Mouse (Mus musculus) embryo, embryonic 11.5 days (tissue): Measurements from ENCODE around the gene Cenpt.
"Not testable (repeated sequence)": the region's sequence is repeated elsewhere in the genome, so short reads cannot be mapped to it uniquely, and the experiment has no call there.

ENCODE experiments used
- DNase-seq: peaks from one replicate; pipeline ENCODE4 v3.0.0-alpha.2; 2012; ENCODE audit warnings: low read depth, low spot score

The Cenpt gene

DNA sequence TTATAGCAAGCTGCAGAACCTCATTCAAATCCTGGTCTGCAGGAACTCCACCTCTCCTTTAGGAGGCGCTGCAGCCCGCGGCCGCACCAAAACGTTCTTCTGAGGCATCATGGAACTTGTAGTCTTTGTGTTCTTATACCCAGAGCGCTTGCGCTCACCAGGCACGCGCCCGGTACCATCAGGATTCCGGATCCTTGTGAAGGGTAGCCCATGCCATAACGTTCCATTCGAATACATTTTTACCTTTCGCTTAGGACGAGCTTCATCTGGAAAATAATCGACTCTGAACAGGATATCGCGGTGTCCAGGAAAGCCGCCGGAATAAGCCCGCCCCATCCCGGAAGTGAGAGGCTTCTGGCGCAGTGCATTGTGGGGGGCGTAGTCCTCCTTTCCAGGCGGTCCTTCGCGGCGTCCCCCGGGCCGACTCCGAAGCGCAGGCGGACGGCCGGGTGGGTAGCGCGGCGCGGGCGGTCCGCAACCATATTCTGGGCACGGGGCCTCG lies 1.7 kb upstream of the Cenpt start, which contains the start of gene Thap11:
Thap11 (plus strand) TSS at position 418 of the 502 bp plus-strand sequence.
- DNase-seq, result peak; percentile 89

DNA sequence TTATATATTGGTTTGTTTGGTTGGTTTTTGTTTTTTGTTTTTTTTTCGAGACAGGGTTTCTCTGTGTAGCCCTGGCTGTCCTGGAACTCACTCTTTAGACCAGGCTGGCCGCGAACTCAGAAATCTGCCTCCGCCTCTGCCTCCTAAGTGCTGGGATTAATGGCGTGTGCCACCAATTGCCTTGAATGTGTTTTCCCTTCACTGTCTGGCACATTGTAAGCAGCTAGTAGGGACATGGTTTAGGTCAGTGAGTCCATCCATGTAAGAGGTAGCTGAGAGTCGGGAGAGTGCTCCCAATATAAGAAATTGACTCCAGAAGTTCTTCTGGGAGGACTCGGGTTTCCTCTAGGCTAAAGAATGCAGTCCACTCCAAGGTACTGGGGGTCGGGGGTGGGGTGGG lies 1.2 kb upstream of the Cenpt start:
- DNase-seq, result no peak

DNA sequence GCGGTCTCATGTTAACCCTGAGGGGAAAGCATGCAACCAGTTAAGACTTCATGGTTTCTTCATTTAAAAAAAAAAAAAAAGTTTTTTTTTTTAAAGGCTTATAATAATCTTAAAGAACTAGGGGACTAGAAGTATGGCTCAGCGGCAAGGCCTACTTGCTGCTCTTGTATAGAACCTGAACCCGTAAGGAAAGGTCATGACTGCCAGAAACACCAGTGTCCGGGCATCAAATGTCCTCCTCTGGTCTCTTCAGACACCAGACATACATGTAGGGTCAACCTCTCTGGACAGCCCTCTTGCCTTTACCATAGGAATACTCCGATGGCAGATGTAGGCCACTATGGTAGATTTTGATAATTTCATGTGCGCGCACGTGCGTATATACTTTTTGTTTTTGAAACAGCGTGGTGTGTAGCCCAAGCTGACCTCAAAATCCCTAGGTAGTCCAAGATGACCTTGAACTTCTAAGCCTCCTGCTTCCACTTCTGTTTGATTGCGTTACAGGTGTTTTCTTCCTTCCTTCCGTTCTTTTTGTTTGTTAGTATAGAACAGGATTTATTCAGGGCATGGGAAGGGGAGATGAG lies 840 bp downstream of the Cenpt start:
- DNase-seq, result no peak

DNA sequence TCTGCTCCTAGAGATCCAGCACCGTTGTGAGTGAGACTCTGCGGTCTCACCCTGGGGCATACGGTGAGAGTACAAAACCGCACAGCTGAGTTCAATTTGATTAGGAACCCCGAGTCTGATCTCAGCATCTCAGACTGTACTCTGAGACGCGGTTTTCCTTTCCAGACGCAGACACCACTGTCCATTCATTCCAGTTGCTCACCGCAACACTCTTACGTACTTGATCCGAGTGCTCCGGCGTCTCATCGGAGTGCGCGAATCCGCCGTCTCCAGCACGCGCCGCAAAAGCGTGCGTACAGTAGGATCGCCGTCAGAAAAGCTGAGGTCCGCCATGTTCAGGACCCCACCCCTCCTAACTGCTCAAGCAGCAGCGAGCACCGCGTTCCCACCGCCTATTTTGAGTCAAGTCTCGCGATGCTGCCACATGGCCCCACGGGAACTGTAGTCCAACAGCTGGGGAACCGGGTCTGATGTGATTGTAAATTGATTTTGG lies 1.4 kb downstream of the Cenpt start:
- DNase-seq, result peak; percentile 89

DNA sequence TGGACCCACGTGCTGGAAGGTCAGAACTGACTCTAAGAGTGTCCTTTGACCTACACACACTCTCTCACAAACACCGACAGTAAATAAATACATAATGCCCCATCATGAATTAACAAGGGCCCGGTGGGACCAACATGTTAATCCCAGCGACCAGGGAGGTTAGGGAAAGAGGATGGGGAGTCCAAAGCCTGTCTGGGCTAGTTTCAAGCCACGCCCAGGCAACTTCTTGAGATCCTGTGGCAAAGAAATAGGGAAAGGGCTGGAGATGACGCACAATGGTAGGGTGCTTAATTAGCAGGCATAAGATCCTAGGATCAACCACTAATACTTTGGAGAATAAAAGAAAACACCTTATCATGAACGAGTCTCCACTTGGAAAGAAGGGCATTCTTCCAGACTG lies 2.5 kb downstream of the Cenpt start:
- no peak for DNase-seq

DNA sequence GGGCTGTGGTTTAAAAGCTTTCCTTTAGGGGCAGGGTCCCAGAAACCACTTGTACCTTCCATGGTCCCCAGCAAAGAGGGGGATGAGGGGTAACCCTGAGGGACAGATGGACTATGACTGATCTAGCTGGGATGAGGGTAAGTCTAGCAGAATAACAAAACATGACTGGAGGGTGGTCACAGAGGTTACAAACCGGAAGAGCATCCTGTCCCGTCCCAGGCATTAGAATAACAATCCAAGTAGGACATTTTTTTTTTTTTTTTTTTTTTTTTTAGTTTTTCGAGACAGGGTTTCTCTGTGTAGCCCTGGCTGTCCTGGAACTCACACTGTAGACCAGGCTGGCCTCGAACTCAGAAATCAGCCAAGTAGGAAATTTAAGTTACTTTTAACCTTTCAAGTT lies 3.1 kb downstream of the Cenpt start:
- no peak for DNase-seq

DNA sequence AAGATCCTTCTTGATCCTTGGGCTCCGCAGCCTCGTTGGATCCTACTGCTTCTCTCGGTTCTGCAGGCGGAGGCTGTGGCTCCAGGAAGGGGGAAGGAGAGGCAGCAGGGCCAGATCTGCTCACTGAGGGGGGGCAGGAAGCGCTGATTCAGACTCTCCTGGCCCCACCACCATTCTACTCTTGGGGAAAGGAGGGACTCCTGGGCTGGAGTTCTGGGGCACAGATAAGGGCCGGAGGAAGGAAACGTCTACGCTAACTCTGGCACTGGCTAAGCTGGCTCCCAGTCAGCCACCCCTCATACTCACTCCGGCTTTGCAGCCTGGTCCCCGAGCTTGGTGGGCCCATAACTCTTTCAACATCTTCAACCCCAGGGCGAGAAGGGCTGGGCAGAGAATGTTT lies 6.4 kb downstream of the Cenpt start:
- DNase-seq, result no peak

DNA sequence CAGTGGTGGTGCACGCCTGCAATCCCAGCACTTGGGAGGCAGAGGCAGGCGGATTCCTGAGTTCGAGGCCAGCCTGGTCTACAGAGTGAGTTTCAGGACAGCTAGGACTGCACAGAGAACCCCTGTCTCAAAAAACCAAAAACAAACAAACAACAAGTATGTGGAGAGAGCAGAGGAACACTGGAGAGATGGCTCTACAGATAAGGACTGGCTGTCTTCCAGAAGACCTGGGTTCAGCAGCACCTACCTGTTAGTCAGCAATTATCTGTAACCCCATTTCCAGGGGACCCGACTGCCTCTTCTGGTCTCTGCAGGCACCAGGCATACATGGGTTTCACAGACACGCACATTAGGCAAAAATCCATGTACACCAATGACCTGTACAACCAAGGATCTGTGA lies 13.9 kb downstream of the Cenpt start:
- DNase-seq, result no peak

DNA sequence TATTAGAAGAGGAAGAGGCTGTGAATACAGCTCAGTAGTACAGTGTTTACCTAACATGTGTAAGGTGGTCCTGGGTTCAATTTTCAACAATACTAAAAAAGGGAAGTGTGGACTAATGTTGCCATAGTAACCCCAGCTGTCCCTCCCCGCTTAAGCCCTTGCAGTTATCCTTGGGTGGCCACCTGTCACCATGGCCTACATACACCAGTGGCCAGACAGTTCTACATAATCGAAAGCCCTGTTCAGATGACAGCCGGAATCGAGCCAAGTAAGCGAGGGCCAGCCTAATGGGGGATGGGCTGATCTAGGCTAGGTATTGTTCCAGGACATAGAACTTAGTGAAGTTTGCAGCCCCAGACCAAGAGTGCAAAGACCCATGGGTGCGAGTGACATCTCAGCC lies 16.1 kb downstream of the Cenpt start:
- no peak for DNase-seq

DNA sequence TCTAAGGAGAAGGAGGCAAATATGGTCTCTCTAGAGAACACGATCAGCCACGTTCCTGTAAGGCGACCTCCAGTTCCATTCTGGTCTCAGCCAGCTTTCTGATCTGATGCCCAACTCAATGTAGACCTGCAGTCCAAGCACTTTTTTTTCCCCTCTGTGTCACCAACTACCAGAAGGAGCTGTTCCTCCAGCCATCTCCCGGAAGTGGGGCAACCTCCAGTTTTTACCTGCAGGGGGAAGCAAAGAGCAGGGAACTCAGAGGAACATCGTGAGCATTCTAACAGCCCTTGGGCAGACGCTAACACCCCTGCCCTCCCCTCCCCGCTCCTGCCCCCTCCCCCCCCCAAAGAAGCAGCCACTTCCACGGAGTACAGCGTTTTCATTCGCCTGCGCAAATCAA lies 17.8 kb downstream of the Cenpt start:
- DNase-seq, result peak; percentile 26

DNA sequence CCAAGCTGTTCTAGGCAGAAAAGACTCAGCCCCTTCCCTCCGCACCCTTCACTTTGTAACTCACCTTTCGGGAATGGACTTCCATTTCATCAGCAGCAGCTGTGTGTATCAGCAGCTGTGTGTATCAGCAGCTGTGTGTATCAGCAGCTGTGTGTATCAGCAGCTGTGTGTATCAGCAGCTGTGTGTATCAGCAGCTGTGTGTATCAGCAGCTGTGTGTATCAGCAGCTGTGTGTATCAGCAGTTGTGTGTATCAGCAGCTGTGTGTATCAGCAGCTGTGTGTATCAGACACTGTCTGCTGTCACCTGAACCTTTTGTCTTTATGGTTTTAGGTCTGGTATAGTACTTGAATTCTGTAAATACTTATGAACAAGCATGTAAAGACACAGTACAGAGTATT lies 19.3 kb downstream of the Cenpt start:
- DNase-seq, result not testable (repeated sequence)

DNA sequence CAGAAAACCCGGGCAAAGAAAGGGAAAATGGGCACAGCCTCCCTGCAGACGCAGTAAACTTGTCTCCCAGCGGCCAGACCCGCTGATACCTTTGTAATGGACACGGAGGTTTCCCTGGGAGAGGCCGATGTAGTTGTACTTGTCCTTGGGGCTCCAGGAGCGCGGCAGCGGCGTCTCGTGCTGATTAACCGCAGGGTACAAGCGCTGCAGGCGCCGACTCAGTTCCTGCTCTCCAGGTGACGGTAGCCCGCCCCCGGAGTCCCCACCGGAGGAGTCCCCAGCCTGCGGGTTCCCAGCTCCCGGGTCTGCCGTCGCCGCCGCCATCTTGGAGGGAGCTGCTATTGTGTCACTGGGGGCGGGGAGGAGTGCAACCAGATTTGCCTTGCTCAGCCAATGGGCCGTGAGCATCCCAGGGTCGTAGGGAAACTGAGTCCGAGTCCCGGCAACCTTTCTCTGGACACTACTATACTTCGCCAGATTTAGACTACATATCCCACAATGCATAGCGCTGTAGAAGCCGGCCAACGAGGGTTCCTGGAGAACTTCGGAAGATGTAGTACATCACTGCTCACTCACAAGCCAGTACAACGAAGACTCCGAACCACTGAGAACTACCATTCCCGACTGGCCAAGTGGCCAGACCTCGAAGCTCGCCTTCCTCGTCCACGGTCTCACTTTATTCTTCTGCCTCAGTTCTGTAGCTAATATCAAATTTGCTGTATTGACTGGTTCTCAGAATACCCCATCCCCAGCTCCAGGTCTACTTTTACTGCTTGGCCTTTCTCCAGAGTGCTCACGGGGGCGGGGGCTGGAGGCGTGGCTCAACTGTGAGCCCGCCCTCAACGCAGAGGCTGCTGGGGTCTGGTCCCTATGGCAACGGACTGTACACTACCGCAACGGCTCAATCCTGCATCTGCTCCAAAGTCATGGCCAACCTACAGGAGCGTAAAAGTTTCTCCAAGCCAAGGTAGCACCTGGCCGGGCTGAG lies 25.9 kb downstream of the Cenpt start, which contains the start of the genes Ranbp10 and Tsnaxip1:
Ranbp10 (minus strand) TSS at position 490 of the 988 bp plus-strand sequence.
Tsnaxip1 (plus strand) TSS at position 871 of the 988 bp plus-strand sequence.
- DNase-seq, result peak; percentile 98

DNA sequence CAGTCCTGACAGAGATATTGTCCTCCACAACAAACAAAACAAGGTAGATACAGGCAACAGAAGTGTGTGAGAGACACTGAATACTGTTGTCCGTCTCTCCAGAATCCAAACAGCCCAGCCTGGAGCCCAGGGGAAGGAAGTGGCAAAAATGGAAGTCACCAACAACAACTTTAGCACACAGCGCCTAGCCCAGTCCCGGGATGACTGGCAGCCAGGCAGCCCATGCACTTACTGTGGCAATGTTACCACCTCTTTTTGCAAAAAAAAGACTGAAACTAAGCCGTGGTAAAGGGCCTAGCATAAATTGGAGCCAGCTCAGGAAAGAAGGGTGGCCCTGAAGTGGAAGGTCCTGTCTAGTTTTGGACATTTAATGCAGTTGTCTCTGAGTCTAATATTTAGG lies 26.7 kb downstream of the Cenpt start:
- no peak for DNase-seq

DNA sequence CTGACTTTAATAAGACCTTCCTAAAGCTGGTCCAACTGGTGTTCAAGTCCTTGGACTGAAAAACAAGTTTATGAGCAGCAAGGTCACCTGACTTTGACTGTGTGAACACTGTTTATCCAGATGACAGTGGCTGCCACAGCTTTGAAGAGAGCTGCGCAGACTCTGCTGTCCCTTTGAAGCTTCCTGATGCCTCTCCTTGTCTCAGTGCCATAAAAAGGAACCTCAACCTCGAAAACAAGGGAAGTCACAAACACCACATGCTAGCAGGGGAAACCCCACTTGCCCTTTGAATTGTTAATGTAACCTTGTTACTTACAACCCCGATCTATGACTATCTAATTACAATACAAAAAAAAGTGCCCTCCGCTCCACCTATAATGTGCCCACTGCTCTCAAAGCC lies 27.6 kb downstream of the Cenpt start:
- DNase-seq, result no peak

DNA sequence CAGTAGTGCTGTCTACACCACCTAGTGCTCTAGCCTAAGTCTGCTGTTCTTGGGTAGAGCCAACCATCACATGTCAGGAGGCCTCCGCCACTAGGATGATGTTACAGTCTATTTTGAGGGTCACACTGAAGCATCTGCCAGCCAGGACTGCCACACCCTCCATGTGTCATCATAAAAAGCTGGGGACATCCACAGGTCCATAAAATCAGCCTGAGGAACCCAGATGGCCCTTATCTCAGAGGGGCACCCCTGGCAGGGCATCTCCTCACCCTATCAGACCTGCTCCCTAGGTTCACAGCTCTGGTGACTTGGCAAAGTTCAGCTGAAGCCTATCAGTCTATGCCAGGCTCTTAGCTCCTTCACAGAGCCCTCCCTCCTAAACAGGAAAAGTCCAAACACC lies 32.2 kb downstream of the Cenpt start:
- DNase-seq, result no peak

DNA sequence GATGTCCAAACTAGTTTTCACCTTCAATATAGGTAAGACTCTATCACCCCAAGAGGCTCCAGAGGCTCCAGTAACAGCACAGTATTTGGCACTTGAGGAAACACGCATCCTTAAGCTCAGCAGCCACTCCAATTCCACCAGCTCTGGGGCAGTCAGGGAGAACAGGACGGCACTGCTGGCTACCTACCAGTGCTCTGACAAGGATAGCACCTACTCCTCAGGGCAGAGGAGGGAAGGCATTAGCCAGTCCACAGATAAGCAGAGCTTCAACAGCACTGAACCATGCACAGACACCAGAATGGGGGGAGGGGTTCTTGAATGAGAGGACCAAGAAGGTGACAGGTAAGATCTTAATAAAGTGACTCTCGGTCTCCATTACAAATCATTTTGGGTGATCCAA lies 33.4 kb downstream of the Cenpt start:
- no peak for DNase-seq

DNA sequence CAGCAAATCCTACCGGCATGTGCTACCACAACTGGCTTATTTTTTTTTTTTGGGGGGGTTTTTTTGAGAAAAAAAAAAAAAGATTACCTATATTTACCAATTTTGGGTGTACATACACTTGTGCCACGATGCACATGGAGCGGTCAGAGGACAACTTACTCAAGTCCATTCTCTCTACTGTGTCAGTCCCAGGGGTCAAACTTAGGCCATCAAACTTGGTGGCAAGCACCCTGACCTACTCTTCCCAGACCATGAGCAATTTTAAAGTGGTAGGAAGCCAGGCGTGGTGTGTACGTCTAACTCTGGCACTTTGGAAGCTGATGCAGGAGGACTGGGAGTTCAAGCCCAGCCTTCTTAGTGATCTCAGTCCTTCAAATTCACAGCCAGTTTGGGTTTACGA lies 39.8 kb downstream of the Cenpt start:
- no peak for DNase-seq

DNA sequence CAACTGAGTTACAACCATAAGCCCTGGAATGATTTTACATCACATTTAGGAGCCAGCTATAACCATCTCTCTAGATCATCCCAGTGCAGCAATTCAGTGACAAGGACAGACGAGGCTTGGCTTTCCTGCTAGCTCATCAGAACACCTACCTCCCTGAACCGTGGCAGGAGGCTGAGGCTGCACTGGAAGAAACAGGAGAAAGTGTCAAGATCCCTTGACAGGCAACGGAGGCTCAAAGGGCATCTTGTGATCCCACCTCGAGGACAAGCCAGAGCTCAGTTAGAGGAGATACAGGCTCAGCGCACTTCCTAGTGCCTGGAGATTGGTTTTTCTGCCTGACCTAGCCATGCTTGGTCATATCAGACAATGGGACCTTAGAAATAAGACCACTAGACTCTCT lies 40.6 kb downstream of the Cenpt start:
- DNase-seq, result no peak

DNA sequence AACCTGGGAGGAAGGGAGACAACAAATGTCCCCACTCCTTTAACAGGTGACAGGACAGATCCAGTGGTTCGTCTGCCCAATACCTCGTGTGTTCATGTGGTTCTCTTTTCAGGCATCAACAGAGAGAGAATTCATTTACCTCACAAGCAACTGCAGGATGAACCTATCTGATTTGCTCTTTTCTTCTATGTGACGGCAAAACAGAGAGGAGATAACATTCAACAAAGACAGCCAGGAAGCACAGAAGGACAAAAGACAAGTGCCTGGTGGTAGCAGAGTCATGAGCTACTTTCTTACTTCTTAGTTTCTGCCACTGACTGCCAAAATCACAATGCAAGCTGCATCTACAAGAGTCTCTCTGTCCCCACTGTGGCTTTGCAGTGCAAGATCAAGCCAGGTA lies 41.5 kb downstream of the Cenpt start:
- DNase-seq, result no peak

DNA sequence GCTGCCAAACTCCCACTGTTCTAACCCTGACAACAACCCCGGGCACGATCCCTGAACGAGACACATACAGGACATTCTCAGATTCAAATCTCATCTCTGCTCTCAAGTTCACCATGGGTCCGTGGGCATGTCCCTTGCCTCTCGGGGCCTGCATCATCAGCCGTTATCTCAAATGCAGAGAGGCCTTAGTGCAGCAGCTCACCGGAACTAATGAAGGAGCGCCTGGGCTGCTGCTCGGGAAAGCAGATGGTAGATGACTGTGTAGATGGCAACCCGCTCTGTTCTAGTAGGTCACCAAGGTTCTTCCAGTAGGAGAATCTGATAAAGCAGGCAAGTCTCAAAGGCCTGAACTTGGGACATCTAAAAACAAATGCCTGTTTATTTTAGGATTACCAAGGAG lies 42.0 kb downstream of the Cenpt start:
- no peak for DNase-seq

DNA sequence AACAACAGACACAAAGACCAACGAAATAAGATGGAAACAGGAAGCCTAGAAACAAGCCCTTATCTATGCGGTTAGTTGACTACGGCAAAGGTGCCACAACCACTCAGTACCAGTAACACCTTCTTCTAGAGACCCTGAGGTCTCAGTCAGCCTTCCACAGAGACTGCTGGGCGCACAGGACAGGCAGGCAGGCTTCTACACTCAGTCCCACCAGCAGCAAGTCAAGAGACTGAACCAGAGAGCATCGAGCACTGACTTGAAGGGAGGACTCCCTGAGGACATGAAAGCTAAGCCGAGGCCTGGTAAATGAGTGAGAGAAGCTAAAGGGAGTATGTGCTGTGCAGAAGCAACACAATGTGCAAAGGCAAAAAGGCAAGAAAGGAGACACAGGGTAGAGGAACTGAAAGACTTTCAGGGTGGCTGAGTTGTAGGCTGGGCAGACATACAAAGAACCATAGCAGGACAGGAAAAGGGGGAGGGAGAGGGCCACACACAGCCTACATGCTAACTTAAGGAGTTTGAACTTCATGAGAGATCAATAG lies 42.8 kb downstream of the Cenpt start:
- DNase-seq, result no peak

DNA sequence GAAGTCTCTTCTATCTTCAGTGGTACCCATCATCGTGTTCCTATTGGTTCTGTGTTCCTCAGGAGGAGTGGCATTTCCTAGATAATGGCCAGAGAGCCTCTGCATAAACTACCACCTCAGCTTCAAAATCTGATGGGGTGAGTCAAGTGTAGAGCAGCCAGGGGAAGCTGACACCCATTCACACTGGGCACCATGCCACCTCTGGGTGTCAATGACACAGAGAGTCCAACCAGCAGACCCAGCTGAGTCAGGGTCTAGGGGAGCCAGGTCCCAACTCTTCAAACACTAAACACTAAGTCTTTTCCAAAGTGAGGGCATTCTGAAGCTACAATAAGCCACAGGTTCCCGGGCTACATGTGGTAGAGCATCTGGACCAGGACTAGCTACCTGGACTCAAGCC lies 44.6 kb downstream of the Cenpt start:
- no peak for DNase-seq
